Mouse (Mus musculus) heart, adult 8-10 months (tissue): Measurements from ENCODE around the gene Gcn1l1. TPM values are rescaled to one million over a fixed set of nuclear protein-coding genes. Genes with fewer than 3 reads are reported as not detected.

Experiments
- DNase-seq: peaks from one replicate; pipeline ENCODE4 v3.0.0; 2022; ENCODE audit warnings: low spot score
- total RNA-seq, 4 experiments: library from RNA; stranded (reverse); gene quantifications; 2 replicates each; pipeline ENCODE4 v1.2.4; 2022

The Gcn1l1 gene
- total RNA-seq, 4 experiments from 2014 or later = 35.7 to 41.6 (median 39.3) TPM

- DNase-seq = no peak
Observed at GRCm38 (mm10) chr5:115611566-115611965, 46.5 kb downstream of the Gcn1l1 start.

- DNase-seq = no peak
Observed at GRCm38 (mm10) chr5:115613332-115613731, 48.3 kb downstream of the Gcn1l1 start.

- peak; percentile 64 for DNase-seq
Observed at GRCm38 (mm10) chr5:115614948-115615347, 49.9 kb downstream of the Gcn1l1 start.

- DNase-seq = no peak
Observed at GRCm38 (mm10) chr5:115619690-115620089, 54.6 kb downstream of the Gcn1l1 start.

- no peak for DNase-seq
Observed at GRCm38 (mm10) chr5:115622686-115623085, 57.6 kb downstream of the Gcn1l1 start.

- DNase-seq = no peak
Observed at GRCm38 (mm10) chr5:115623694-115624440, 58.8 kb downstream of the Gcn1l1 start.

GRCm38 (mm10) chr5:115626237-115626886 is 61.3 kb downstream of the Gcn1l1 start:
- DNase-seq = no peak

GRCm38 (mm10) chr5:115628083-115628482 is 63.0 kb downstream of the Gcn1l1 start:
- DNase-seq = no peak

- DNase-seq = no peak
Observed at GRCm38 (mm10) chr5:115629672-115630071, 64.6 kb downstream of the Gcn1l1 start.

GRCm38 (mm10) chr5:115630291-115630690 is 65.2 kb downstream of the Gcn1l1 start:
- DNase-seq = no peak

- DNase-seq = peak; percentile 92
Observed at GRCm38 (mm10) chr5:115631505-115632357, 66.7 kb downstream of the Gcn1l1 start, which contains the start of gene Rab35. Rab35 (plus strand) TSS chr5:115631908.

GRCm38 (mm10) chr5:115632358-115632714 is 67.3 kb downstream of the Gcn1l1 start:
- DNase-seq = no peak

GRCm38 (mm10) chr5:115633060-115633459 is 68.0 kb downstream of the Gcn1l1 start:
- no peak for DNase-seq

GRCm38 (mm10) chr5:115634046-115634445 is 69.0 kb downstream of the Gcn1l1 start:
- no peak for DNase-seq

GRCm38 (mm10) chr5:115635536-115635935 is 70.5 kb downstream of the Gcn1l1 start:
- DNase-seq = peak; percentile 25

- DNase-seq = no peak
Observed at GRCm38 (mm10) chr5:115644192-115644591, 79.1 kb downstream of the Gcn1l1 start.

GRCm38 (mm10) chr5:115648876-115649275 is 83.8 kb downstream of the Gcn1l1 start:
- DNase-seq = no peak

- no peak for DNase-seq
Observed at GRCm38 (mm10) chr5:115649699-115650098, 84.6 kb downstream of the Gcn1l1 start.

- DNase-seq = no peak
Observed at GRCm38 (mm10) chr5:115650885-115651284, 85.8 kb downstream of the Gcn1l1 start.

- no peak for DNase-seq
Observed at GRCm38 (mm10) chr5:115651821-115652220, 86.8 kb downstream of the Gcn1l1 start.

- DNase-seq = peak; percentile 100
Observed at GRCm38 (mm10) chr5:115652681-115653575, 87.9 kb downstream of the Gcn1l1 start.
